Mouse (Mus musculus) central nervous system, embryonic 18 days (tissue): ENCODE results near the gene Trappc10. TPM values are rescaled to one million over a fixed set of nuclear protein-coding genes. Genes with fewer than 3 reads are reported as not detected.

Experiments used
- polyA plus RNA-seq: library from polyadenylated mRNA; depleted of rRNA; stranded (reverse); fragments of >200 nt; gene quantifications from 2 replicates; pipeline ENCODE4 v1.2.3, GENCODE M21; 2012; rRNA removed

The Trappc10 gene
- polyA plus RNA-seq = 61.0 and 63.4 TPM in 2 replicates

GRCm38 (mm10) chr10:78244438-78245224, at the start of gene Trappc10:
TSS of gene Trappc10 (minus strand) at chr10:78244641.

GRCm38 (mm10) chr10:78184531-78185380, 59.7 kb downstream of the Trappc10 start, which contains the start of gene Pwp2:
TSS of gene Pwp2 (minus strand) at chr10:78185149.

GRCm38 (mm10) chr10:78169281-78170042, 75.0 kb downstream of the Trappc10 start, which contains the start of gene D10Jhu81e:
TSS of gene D10Jhu81e (minus strand) at chr10:78169782.

Other genes starting within 250 kb of the Trappc10 start
- 159 and 175 TPM in 2 replicates for gene Pfkl, start 234.6 kb downstream of the Trappc10 start, polyA plus RNA-seq
- gene Dnmt3l, start 202.7 kb downstream of the Trappc10 start, polyA plus RNA-seq = not detected in 2 replicates
- gene Aire, start 201.0 kb downstream of the Trappc10 start, polyA plus RNA-seq = 0.62 and 0.68 TPM in 2 replicates
- 1.1 and 1.3 TPM in 2 replicates for gene Icosl, start 175.3 kb downstream of the Trappc10 start, polyA plus RNA-seq
- gene D10Jhu81e, start 74.9 kb downstream of the Trappc10 start, polyA plus RNA-seq = 76.6 and 90.9 TPM in 2 replicates
- 20.7 and 22.1 TPM in 2 replicates for gene Pwp2, start 59.5 kb downstream of the Trappc10 start, polyA plus RNA-seq
- 88.8 and 92.3 TPM in 2 replicates for gene Agpat3, start 107.8 kb upstream of the Trappc10 start, polyA plus RNA-seq
- 378 and 403 TPM in 2 replicates for gene Rrp1, start 168.4 kb upstream of the Trappc10 start, polyA plus RNA-seq
- gene Cstb, start 181.0 kb upstream of the Trappc10 start, polyA plus RNA-seq = 80.4 and 81.9 TPM in 2 replicates
- 26.5 and 26.7 TPM in 2 replicates for gene Pdxk, start 220.3 kb upstream of the Trappc10 start, polyA plus RNA-seq